Mouse (Mus musculus) bone marrow macrophage, adult 2 months (primary cell): ENCODE measurements around the gene Slc18a2. TPM values are rescaled to one million over a fixed set of nuclear protein-coding genes. Genes with fewer than 3 reads are reported as not detected.

ENCODE experiments used
- H3K27ac ChIP-seq: 2 replicates; pipeline ENCODE4 v1.5.1; 2012; ENCODE audit warnings: low read depth, low read length; ENCODE audit not compliant: insufficient read depth
- H3K4me1 ChIP-seq: 2 replicates; pipeline ENCODE4 v1.6.1; 2012; ENCODE audit warnings: low read length; ENCODE audit not compliant: control insufficient read depth, insufficient read depth
- H3K4me3 ChIP-seq: 2 replicates; pipeline ENCODE4 v1.5.1; 2012; ENCODE audit warnings: mild to moderate bottlenecking, low read length, moderate library complexity; ENCODE audit not compliant: insufficient read depth
- CTCF ChIP-seq: IDR thresholded peaks from 2 replicates; pipeline ENCODE4 v1.5.1; 2012; ENCODE audit warnings: low read depth, mild to moderate bottlenecking, low read length, moderate library complexity
- POLR2A ChIP-seq: IDR thresholded peaks from 2 replicates; pipeline ENCODE4 v1.6.1; 2012; ENCODE audit warnings: mild to moderate bottlenecking, low read depth, low read length, borderline replicate concordance
- polyA plus RNA-seq: library from polyadenylated mRNA; stranded (reverse); fragments of >200 nt; gene quantifications from 2 replicates; pipeline ENCODE4 v1.2.4, GENCODE M21; 2012; ENCODE audit not compliant: missing spikeins, insufficient read depth, insufficient read length

Gene Slc18a2
- polyA plus RNA-seq, 1 experiment: 0.43 TPM

- Histone ChIP-seq H3K4me3 (no peak overlapping the region), H3K4me1 (peaks cover 14% of the 10 kb centered on the region), H3K27ac (no peak overlapping the region)
- TF ChIP-seq CTCF (no peak), POLR2A (no peak)
These were observed 76.0 kb downstream of the Slc18a2 start for GRCm38 (mm10) chr19:59336655-59337054.

- TF ChIP-seq POLR2A (no peak), CTCF (no peak)
- Histone ChIP-seq H3K4me3 (no peak overlapping the region), H3K4me1 (peaks cover 14% of the 10 kb centered on the region), H3K27ac (no peak overlapping the region)
These were observed 77.4 kb downstream of the Slc18a2 start for GRCm38 (mm10) chr19:59337872-59338681.

GRCm38 (mm10) chr19:59339908-59340307, 79.2 kb downstream of the Slc18a2 start:
- H3K4me3 ChIP-seq: no peak overlapping the region
- TF ChIP-seq POLR2A (no peak), CTCF (no peak)
- H3K4me1 ChIP-seq: peaks cover 14% of the 10 kb centered on the region
- no peak overlapping the region for H3K27ac ChIP-seq

- TF ChIP-seq CTCF (no peak), POLR2A (no peak)
- peaks cover 5% of the 10 kb centered on the region for H3K4me1 ChIP-seq
- no peak overlapping the region for H3K27ac ChIP-seq
- H3K4me3 ChIP-seq: no peak overlapping the region
These were observed 82.3 kb downstream of the Slc18a2 start for GRCm38 (mm10) chr19:59342964-59343363.

DNA sequence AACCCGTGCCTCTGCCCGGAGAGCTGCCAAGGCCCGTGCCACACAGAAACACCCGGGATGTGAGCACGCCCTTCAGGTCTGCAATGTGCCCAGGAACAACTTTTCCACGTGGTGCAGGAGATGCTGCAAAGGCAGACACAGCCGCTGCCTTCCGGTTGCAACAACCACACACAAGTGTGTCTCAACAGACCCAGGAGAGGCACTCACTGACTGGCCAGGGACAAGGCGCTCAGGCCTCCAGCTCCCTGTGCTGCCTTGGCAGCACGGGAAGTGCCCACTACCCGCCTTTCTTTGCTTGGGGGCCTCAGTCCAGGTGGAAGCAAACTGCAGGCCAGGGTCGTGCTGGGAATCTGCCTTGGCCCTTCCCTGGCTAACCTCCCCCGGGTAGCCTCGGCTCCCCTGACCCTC, 83.6 kb downstream of the Slc18a2 start:
- peaks cover 3% of the 10 kb centered on the region for H3K4me1 ChIP-seq
- no peak overlapping the region for H3K27ac ChIP-seq
- peak overlapping the region; percentile 86 for H3K4me3 ChIP-seq
- TF ChIP-seq POLR2A (no peak), CTCF (peak; percentile 18; the same call in 1 of the 2 replicates)

- Histone ChIP-seq H3K27ac (peak overlapping the region; percentile 77), H3K4me1 (peaks cover 5% of the 10 kb centered on the region)
These were observed 84.5 kb downstream of the Slc18a2 start for GRCm38 (mm10) chr19:59345081-59345657.

More at GRCm38 (mm10) chr19:59345081-59345657, 84.5 kb downstream of the Slc18a2 start:
- TF ChIP-seq POLR2A (no peak), CTCF (no peak)
- peak overlapping the region; percentile 86 for H3K4me3 ChIP-seq

Other genes starting within 250 kb of the Slc18a2 start
- gene Shtn1, start 184.8 kb upstream of the Slc18a2 start, polyA plus RNA-seq: 79.0 and 83.6 TPM in 2 replicates
- gene Vax1, start 90.8 kb upstream of the Slc18a2 start, polyA plus RNA-seq: not detected in 2 replicates
- not detected in 2 replicates for gene Kcnk18, start 41.7 kb upstream of the Slc18a2 start, polyA plus RNA-seq
- gene Rps12-ps3, start 61.4 kb downstream of the Slc18a2 start, polyA plus RNA-seq: 247 and 317 TPM in 2 replicates
- gene Pdzd8, start 84.9 kb downstream of the Slc18a2 start, polyA plus RNA-seq: 17.7 and 19.9 TPM in 2 replicates
- gene Emx2, start 197.5 kb downstream of the Slc18a2 start, polyA plus RNA-seq: not detected in 2 replicates